Mouse (Mus musculus) midbrain, embryonic 16.5 days (tissue): ENCODE measurements around the gene Ppfibp1. TPM values are rescaled to one million over a fixed set of nuclear protein-coding genes. Genes with fewer than 3 reads are reported as not detected.
A peak's percentile ranks its signal among the peaks of the same experiment; 100 is the strongest.

Source experiments
- ATAC-seq: fragments of 200-750 bp; cut with Nextera tagmentation; 2 replicates; pipeline ENCODE4 v1.8.0; 2017; ENCODE audit warnings: moderate TSS enrichment
- H3K27ac ChIP-seq: fragments of 300-500 bp; sonication (generic); 2 replicates; pipeline ENCODE4 v1.5.1; 2014; ENCODE audit warnings: mild to moderate bottlenecking, low read length, mixed read lengths
- H3K27me3 ChIP-seq: fragments of 300-500 bp; sonication (generic); 2 replicates; pipeline ENCODE4 v1.6.1; 2014; ENCODE audit warnings: low read depth, low read length, mixed read lengths; ENCODE audit not compliant: control insufficient read depth, insufficient read depth
- H3K36me3 ChIP-seq: fragments of 300-500 bp; sonication (generic); 2 replicates; pipeline ENCODE4 v1.6.1; 2014; ENCODE audit warnings: mild to moderate bottlenecking, low read length, moderate library complexity, mixed read lengths; ENCODE audit not compliant: control insufficient read depth, insufficient read depth
- H3K4me1 ChIP-seq: fragments of 300-500 bp; sonication (generic); 2 replicates; pipeline ENCODE4 v1.6.1; 2014; ENCODE audit warnings: mild to moderate bottlenecking, low read length, mixed read lengths; ENCODE audit not compliant: control insufficient read depth, insufficient read depth
- H3K4me2 ChIP-seq: fragments of 300-500 bp; sonication (generic); 2 replicates; pipeline ENCODE4 v1.6.1; 2014; ENCODE audit warnings: mild to moderate bottlenecking, low read length, mixed read lengths
- H3K4me3 ChIP-seq: fragments of 300-500 bp; sonication (generic); 2 replicates; pipeline ENCODE4 v1.5.1; 2014; ENCODE audit warnings: low read depth, mild to moderate bottlenecking, low read length, moderate library complexity, mixed read lengths
- H3K9ac ChIP-seq: fragments of 300-500 bp; sonication (generic); 2 replicates; pipeline ENCODE4 v1.6.1; 2014; ENCODE audit warnings: low read depth, low read length, mixed read lengths
- H3K9me3 ChIP-seq: fragments of 300-500 bp; sonication (generic); replicated peaks from 2 replicates; pipeline ENCODE4 v1.6.1; 2014; ENCODE audit warnings: mild to moderate bottlenecking, low read length, mixed read lengths; ENCODE audit not compliant: control insufficient read depth, poor library complexity, severe bottlenecking
- WGBS: fragments of 180-500 bp; shearing (Covaris S2); extraction: QIAGEN DNeasy Blood & Tissue Kit; methylation state at CpG from one replicate; pipeline ENCODE4 v1.1.7; 2014; 5-methylcytosine and 5-hydroxymethylcytosine counted together
- polyA plus RNA-seq: library from polyadenylated mRNA; unstranded; fragments of >200 nt; fragmentation: Nextera tagmentation; extraction: Ambion mirVana; gene quantifications from 2 replicates; pipeline ENCODE4 v1.2.1, GENCODE M21; 2015

The Ppfibp1 gene
- polyA plus RNA-seq, 1 experiment from 2014 or later = 19.6 TPM

DNA sequence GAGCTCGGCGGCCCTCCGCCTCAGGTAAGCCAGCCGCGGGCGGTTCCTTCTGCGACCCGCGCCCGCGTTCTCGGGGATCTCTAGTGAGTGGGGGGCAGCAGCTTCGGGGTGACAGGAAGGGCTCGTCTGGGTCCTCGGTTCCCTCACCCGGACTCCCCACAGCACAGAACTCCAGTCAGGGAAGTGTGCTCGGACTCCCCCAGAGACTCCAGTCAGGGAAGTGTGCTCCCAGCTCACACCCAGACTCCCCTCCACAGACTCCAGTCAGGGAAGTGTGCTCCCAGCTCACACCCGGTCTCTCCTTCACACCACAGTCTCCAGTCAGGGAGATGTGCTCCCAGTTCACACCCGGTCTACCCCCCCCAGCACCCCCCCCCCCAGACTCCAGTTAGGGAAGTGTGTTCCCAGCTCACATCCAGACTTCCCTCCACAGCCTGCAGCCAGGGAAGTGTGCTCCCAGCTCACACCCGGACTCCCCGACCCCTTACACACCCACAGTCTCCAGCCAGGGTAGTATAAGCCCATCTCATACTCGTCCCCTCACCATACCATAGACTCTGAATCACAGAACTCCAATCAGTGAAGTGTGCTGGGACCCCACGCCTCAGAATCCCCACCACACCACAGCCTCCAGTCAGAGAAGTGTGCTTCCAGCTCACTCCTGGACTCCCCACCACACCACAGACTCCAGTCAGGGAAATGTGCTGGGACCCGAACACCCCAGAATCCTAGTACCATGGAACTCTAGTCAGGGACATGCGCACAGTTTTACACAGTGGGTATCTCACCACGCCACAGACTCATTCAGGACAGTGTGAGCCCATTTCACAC lies 588 bp downstream of the Ppfibp1 start:
- H3K27me3 ChIP-seq = no peaks in the 10 kb centered on the region
- H3K4me2 ChIP-seq = peak overlapping the region; percentile 84
- no peaks in the 10 kb centered on the region for H3K36me3 ChIP-seq
- WGBS = 10% methylated on average over 22 of the region's 26 CpGs
- H3K27ac ChIP-seq = no peak overlapping the region
- peaks cover 10% of the 10 kb centered on the region for H3K4me1 ChIP-seq
- H3K4me3 ChIP-seq = peak overlapping the region; percentile 78
- peak; percentile 76 for ATAC-seq
- no peaks in the 10 kb centered on the region for H3K9me3 ChIP-seq
- H3K9ac ChIP-seq = peak overlapping the region; percentile 82

DNA sequence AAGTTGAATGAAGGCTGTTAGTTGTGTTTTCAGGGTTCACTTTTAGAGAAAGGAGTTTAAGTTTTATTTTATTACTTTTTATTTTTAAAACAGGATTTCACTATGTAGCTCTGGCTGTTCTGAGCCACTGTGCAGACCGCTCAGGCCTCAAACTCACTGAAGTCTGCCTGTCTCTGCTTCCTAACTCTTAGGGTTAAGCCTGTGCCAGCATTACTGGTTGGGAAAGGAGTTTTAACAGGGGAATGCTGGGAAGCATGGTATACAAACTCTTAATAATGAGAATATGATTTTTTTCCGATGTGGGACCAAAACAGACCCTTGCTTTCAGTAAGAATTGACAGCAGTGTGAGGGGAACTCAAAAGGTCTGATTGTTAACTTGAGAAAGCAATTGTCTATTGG lies 1.9 kb downstream of the Ppfibp1 start:
- H3K27ac ChIP-seq = no peak overlapping the region
- H3K4me2 ChIP-seq = no peak overlapping the region
- no peaks in the 10 kb centered on the region for H3K27me3 ChIP-seq
- H3K4me3 ChIP-seq = no peak overlapping the region
- H3K36me3 ChIP-seq = no peaks in the 10 kb centered on the region
- WGBS = 61% methylated on average over 2 of the region's 2 CpGs
- ATAC-seq = no peak
- no peaks in the 10 kb centered on the region for H3K9me3 ChIP-seq
- peaks cover 10% of the 10 kb centered on the region for H3K4me1 ChIP-seq
- no peak overlapping the region for H3K9ac ChIP-seq

DNA sequence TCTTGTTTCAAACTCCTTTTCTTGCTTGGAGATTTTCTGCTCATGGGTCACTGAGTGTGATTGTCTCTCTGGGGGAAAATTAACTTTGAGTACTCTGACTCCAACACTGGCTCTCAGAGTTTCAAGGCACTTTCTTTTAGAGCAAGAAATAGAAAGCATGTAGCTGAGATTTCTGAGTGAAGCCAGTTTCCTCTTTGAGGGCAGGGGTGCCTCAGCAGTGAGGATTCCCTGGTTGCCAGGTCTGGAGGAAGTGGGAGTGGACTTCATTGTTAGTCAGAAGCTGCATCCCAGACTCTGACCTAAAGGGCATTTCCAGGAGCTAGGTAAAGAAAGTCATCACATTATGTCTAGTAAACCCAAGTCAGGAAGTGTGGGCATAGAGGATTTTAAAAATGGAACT lies 2.3 kb downstream of the Ppfibp1 start:
- Histone ChIP-seq H3K4me3 (no peak overlapping the region), H3K36me3 (no peaks in the 10 kb centered on the region), H3K4me1 (peaks cover 10% of the 10 kb centered on the region), H3K27ac (no peak overlapping the region), H3K9ac (no peak overlapping the region), H3K27me3 (no peaks in the 10 kb centered on the region), H3K9me3 (no peaks in the 10 kb centered on the region), H3K4me2 (peak overlapping the region; percentile 23; the same call in 1 of the 2 replicates)
- ATAC-seq = no peak

DNA sequence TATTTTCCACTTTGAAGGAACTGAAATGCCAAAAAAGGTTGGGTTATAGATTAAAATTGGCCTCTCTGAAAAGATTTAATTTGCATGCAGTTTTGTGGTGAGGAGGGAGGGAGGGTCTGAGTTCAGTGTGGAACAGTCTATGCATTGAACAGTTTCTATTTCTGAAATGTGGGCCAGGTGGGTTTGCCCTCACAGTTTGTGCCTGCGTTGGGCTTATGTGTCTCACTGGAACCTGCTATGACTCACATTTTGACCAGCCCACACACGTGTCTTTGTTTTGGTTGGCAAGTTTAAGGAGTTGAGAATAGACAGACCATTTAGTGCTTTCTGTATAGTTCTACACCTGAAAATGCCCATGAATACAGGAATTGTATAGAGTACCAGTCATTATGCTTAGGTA lies 5.6 kb downstream of the Ppfibp1 start:
- WGBS = 90% methylated on average over 2 of the region's 2 CpGs
- no peak overlapping the region for H3K9ac ChIP-seq
- no peak overlapping the region for H3K27ac ChIP-seq
- ATAC-seq = no peak
- peaks cover 5% of the 10 kb centered on the region; the same call in 1 of the 2 replicates for H3K4me1 ChIP-seq
- H3K36me3 ChIP-seq = no peaks in the 10 kb centered on the region
- no peak overlapping the region for H3K4me2 ChIP-seq
- no peaks in the 10 kb centered on the region for H3K27me3 ChIP-seq
- H3K9me3 ChIP-seq = no peaks in the 10 kb centered on the region
- no peak overlapping the region for H3K4me3 ChIP-seq

DNA sequence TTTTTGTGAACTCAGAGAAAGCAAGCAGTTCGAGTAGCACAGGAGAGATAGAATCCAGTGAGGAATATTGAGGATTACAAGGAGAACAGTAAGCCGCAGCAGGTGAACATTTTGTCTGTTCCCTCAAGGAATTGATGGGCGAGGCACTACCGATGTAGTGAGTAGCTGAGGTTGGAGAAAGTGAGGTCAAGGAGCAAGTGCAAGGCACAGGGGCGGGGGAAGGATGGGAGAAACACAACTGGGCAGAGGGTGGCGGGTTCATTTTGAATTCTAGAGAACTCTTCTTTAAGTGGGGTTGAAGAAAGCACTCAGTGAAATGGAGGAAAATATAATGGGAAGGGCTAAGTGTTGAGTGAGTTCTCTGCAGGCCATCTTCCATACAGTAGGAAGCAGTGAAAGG lies 10.4 kb downstream of the Ppfibp1 start:
- H3K27ac ChIP-seq = no peak overlapping the region

DNA sequence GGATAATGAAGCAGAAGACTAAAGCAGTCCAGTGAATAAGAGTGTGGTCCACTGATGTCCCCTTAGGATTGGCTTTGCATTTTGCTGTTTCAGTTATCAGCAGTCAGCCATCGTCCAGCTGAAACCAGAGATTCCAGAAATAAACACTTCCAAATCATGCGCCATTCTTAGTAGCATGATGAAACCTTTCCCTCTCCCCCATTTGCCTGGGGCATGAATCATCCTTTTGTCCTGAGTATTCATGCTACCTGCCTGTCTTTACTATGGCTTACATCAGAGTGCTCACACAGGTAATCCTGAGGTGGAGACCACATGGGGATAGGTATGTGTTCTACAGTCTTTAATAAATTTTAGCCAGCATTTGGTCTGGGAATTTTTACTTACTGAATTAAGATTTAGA lies 11.4 kb downstream of the Ppfibp1 start:
- no peaks in the 10 kb centered on the region for H3K9me3 ChIP-seq
- H3K27me3 ChIP-seq = no peaks in the 10 kb centered on the region
- H3K36me3 ChIP-seq = no peaks in the 10 kb centered on the region
- no peak overlapping the region for H3K27ac ChIP-seq
- no peaks in the 10 kb centered on the region for H3K4me1 ChIP-seq
- no peak overlapping the region for H3K9ac ChIP-seq
- no peak for ATAC-seq
- no peak overlapping the region for H3K4me3 ChIP-seq
- H3K4me2 ChIP-seq = no peak overlapping the region
- WGBS = 88% methylated on average over 2 of the region's 2 CpGs

More for the DNA sequence above, 10.4 kb downstream of the Ppfibp1 start:
- H3K27me3 ChIP-seq = no peaks in the 10 kb centered on the region
- 77% methylated on average over 6 of the region's 6 CpGs for WGBS
- ATAC-seq = no peak
- H3K36me3 ChIP-seq = no peaks in the 10 kb centered on the region
- no peak overlapping the region for H3K4me3 ChIP-seq
- no peak overlapping the region for H3K9ac ChIP-seq
- no peaks in the 10 kb centered on the region for H3K4me1 ChIP-seq
- no peaks in the 10 kb centered on the region for H3K9me3 ChIP-seq
- no peak overlapping the region for H3K4me2 ChIP-seq

DNA sequence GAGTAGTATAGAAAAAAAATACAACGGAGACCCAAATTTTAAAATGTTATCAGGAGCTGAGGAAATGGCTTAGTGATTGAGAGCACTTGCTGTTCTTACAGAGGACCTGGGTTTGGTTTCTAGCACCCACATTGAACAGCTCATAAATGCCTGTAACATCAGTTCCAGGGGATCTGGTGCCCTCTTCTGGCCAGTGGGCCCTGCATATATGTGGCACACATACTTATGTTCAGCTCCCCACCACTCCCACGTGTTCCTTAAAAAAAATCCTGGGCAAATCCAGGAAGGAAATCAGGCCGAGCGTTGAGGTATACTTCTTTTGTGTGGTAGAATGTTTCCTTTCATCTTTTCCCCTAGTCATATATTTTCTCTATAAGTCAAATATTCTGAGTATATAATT lies 13.6 kb downstream of the Ppfibp1 start:
- no peak for ATAC-seq
- Histone ChIP-seq H3K4me1 (no peaks in the 10 kb centered on the region), H3K4me3 (no peak overlapping the region), H3K36me3 (no peaks in the 10 kb centered on the region), H3K27ac (no peak overlapping the region), H3K9me3 (no peaks in the 10 kb centered on the region), H3K4me2 (no peak overlapping the region), H3K27me3 (no peaks in the 10 kb centered on the region), H3K9ac (no peak overlapping the region)
- 93% methylated on average over 4 of the region's 4 CpGs for WGBS

DNA sequence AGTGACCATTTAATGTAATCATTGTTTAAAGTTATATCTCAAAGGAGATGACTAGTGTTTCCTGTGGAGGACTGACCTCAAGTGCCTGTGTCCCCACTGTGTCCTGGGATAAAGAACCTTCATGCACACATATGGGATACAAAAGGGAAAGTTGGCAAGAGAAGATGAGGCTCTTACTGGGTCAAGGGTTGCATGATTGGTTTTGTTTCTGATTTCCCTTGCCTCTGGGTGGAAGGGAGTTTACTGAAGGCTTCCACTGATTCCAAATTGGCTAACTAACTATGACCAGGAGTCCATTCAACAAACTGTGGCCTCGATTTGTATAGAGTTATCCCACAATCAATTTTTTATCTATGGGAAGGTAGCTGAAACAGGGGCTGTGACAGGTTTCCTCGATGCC lies 15.3 kb downstream of the Ppfibp1 start:
- H3K4me3 ChIP-seq = no peak overlapping the region
- 90% methylated on average over 2 of the region's 2 CpGs for WGBS
- H3K9ac ChIP-seq = no peak overlapping the region
- H3K4me1 ChIP-seq = no peaks in the 10 kb centered on the region
- no peaks in the 10 kb centered on the region for H3K27me3 ChIP-seq
- H3K4me2 ChIP-seq = no peak overlapping the region
- no peaks in the 10 kb centered on the region for H3K36me3 ChIP-seq
- no peak for ATAC-seq
- no peak overlapping the region for H3K27ac ChIP-seq
- H3K9me3 ChIP-seq = no peaks in the 10 kb centered on the region

DNA sequence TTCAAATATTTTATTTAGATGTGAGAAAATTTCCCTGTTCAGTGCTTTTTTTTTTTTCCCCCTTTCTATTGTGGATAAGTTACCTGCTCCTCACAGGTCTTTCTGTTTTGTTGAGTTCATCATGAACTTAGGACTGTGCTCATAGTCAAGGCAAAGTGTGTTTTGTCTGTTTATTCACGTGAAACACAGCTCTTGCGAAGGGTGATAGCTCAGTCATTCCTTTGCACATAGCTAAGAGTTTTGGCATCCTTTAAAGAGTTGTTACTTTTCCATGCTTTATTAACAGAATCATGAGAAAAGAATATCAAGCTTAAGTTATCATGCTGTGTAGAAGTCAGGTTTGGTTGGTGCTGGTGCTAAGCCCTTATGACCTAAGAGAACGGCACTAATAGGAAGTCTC lies 16.4 kb downstream of the Ppfibp1 start:
- Histone ChIP-seq H3K36me3 (no peaks in the 10 kb centered on the region), H3K27me3 (no peaks in the 10 kb centered on the region), H3K4me1 (peaks cover 4% of the 10 kb centered on the region), H3K27ac (no peak overlapping the region), H3K9me3 (no peaks in the 10 kb centered on the region), H3K4me3 (no peak overlapping the region), H3K9ac (no peak overlapping the region), H3K4me2 (no peak overlapping the region)
- WGBS = 79% methylated on average over 3 of the region's 3 CpGs
- no peak for ATAC-seq
